Mouse (Mus musculus) yolk sac, embryonic 10.5 days (tissue): ENCODE measurements around the gene Llcfc1.

Experiments used
- DNase-seq: peaks from one replicate; pipeline ENCODE4 v3.0.0-alpha.2; 2017; ENCODE audit warnings: low spot score

The Llcfc1 gene

GRCm38 (mm10) chr6:41704123-41704522 lies 19.9 kb downstream of the Llcfc1 start, which contains the start of gene Kel:
TSS of gene Kel (minus strand) at chr6:41704339.
- DNase-seq, result peak; percentile 8

DNA sequence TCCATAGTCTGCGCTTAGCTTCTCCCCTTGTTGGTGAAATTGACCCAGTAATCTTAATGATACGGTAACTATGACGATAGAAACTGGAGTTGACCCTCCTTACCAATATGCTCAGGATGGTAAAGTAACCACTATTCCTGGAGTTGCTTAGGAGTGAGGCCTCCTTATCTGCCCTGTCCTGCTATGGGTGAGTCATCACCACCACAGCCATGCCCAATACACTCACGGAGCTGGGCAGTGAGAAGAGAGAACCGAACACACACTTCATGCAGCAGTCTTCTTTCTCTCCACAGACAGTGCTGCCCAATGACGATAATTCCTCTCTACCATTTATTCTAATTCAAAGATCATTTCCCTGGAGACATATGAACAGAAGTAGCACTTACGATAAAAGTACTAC lies 22.0 kb downstream of the Llcfc1 start:
- DNase-seq, result no peak

GRCm38 (mm10) chr6:41710281-41710680 lies 26.1 kb downstream of the Llcfc1 start:
- DNase-seq, result no peak

DNA sequence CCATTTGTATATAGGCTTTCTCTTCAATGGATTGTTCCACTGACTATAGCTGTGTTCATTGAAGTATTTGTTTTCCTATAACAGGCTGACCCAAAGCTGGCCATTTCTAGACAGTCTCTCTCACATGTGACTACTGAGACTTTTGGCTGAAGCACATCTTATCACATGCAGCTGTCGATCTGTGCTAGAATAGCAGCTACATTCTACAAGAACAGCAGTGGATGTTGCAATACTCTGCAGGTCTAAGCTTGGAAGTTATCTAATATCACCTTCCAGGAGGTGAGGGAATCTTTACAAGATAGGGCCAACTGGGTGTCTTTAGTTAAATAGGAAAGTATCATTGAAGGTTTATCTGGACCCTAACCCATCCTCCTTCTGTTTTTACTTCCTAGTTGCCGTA lies 37.2 kb downstream of the Llcfc1 start:
- DNase-seq, result no peak

GRCm38 (mm10) chr6:41727989-41728609 lies 43.9 kb downstream of the Llcfc1 start:
- no peak for DNase-seq

- no peak for DNase-seq
Measured at GRCm38 (mm10) chr6:41734719-41735470, 50.7 kb downstream of the Llcfc1 start.
